Mouse (Mus musculus): Measurements from ENCODE around the gene Herc3. TPM values are rescaled to one million over a fixed set of nuclear protein-coding genes. Genes with fewer than 3 reads are reported as not detected.

Herc3 gene
- total and polyA plus RNA-seq, 3 experiments, result 1.9 to 5.7 TPM; not detected in 1

DNA sequence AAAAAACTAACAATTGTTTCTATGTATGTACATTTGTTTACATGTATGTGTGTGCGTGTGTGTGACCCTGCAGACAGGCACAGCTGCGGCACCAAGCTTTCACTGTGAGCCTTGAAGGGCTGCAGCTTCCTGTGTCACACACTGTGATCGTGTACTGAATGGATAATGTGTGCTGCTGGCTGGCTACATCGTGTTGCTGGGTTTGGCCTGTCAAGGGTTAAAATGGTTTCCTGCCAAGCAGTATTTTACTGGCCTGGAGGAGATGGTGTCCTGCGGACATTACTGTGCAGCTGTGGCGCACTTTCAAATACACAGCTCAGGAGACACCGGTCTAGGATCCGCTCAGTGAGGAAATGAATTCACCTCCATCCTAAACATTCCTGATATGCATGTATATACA is 71.9 kb downstream of the Herc3 start:
- H3K4me1 ChIP-seq (ENCODE audit: control insufficient read depth in 1 of 2, insufficient read depth in 2 of 2, low read length in 2 of 2), result no peaks in the 10 kb centered on the region
- H3K9ac ChIP-seq (ENCODE audit: control insufficient read depth, low read depth, low read length, poor library complexity, severe bottlenecking), result no peak overlapping the region
- no peak for DNase-seq (ENCODE audit: low read depth, low spot score)

DNA sequence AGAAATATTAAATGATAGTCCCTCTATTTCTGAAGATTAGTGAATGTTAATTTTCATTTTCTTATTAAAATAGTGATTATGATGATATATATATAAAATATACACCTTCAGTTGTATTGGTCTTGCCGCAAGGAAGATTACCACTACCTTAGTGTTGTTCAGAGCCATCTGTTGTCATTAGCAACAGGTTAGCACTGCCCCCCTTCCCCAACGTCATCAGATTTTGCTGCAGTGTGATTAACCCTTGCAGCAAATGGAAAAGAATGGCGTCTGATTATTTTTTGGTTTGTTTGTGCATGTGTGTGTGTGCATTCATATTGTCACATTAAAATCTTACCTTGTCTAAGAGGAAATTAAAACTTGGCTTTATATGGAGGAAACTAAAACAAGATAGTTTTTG is 73.3 kb downstream of the Herc3 start:
- H3K4me3 ChIP-seq (ENCODE audit: control insufficient read depth in 1 of 2, insufficient read depth in 1 of 2, low read depth in 2 of 2, low read length in 2 of 2), result no peak overlapping the region
- H3K36me3 ChIP-seq (ENCODE audit: control insufficient read depth in 1 of 2, insufficient read depth in 2 of 2, low read length in 2 of 2), result no peaks in the 10 kb centered on the region
- DNase-seq (ENCODE audit: low read depth, low spot score), result no peak
- H3K27ac ChIP-seq (ENCODE audit: control insufficient read depth, low read depth, low read length), result no peak overlapping the region
- H3K9me3 ChIP-seq (replicated peaks; ENCODE audit: insufficient read depth, low read length), result no peaks in the 10 kb centered on the region
- no peaks in the 10 kb centered on the region for H3K79me2 ChIP-seq (ENCODE audit: control insufficient read depth, insufficient read depth, low read length, poor library complexity)
- no peak for TF ChIP-seq NRF1 (IDR thresholded peaks at IDR 0.05; ENCODE audit: insufficient read depth, low read depth, low read length, poor library complexity, severe bottlenecking)
- TF ChIP-seq JUND (IDR thresholded peaks at IDR 0.05; ENCODE audit: low read depth, low read length), result no peak
- no peak for TF ChIP-seq EP300 (IDR thresholded peaks at IDR 0.05; ENCODE audit: low read depth in 1 of 2, low read length in 2 of 2)
- no peak for TF ChIP-seq RCOR1 (IDR thresholded peaks at IDR 0.05; ENCODE audit: low read depth, low read length)
- no peak for TF ChIP-seq RAD21 (IDR thresholded peaks at IDR 0.05; ENCODE audit: low read depth, low read length)
- TF ChIP-seq CTCF (IDR thresholded peaks at IDR 0.05 in 2 of 3, conservative IDR thresholded peaks at IDR 0.05 in 1 of 3; ENCODE audit: control insufficient read depth in 1 of 3, insufficient read depth in 1 of 3, low read depth in 2 of 3, low read length in 3 of 3, poor library complexity in 1 of 3, severe bottlenecking in 1 of 3), result no peak
- TF ChIP-seq CHD1 (IDR thresholded peaks at IDR 0.05; ENCODE audit: low read depth, low read length), result no peak
- no peak for TF ChIP-seq POLR2AphosphoS2 (IDR thresholded peaks at IDR 0.05; ENCODE audit: low read length)
- no peak for TF ChIP-seq UBTF (IDR thresholded peaks at IDR 0.05; ENCODE audit: borderline replicate concordance, insufficient read depth, low read depth, low read length)
- no peak for TF ChIP-seq TCF12 (IDR thresholded peaks at IDR 0.05; ENCODE audit: low read depth, low read length)
- no peak for TF ChIP-seq ZC3H11A (IDR thresholded peaks at IDR 0.05; ENCODE audit: low read depth, low read length)
- no peak for TF ChIP-seq CHD2 (IDR thresholded peaks at IDR 0.05; ENCODE audit: low read length)
- TF ChIP-seq ZNF384 (IDR thresholded peaks at IDR 0.05; ENCODE audit: low read depth, low read length), result no peak
- no peak for TF ChIP-seq NELFE (IDR thresholded peaks at IDR 0.05; ENCODE audit: low read depth, low read length)
- no peak for TF ChIP-seq MAZ (IDR thresholded peaks at IDR 0.05; ENCODE audit: low read depth, low read length)
- no peak for TF ChIP-seq GABPA (IDR thresholded peaks at IDR 0.05; ENCODE audit: low read depth, low read length)
- TF ChIP-seq USF2 (IDR thresholded peaks at IDR 0.05; ENCODE audit: borderline replicate concordance in 1 of 2, insufficient read depth in 1 of 2, low read depth in 1 of 2, low read length in 2 of 2), result no peak
- TF ChIP-seq MYC (IDR thresholded peaks at IDR 0.05; ENCODE audit: low read depth, low read length), result no peak
- no peak for TF ChIP-seq E2F4 (IDR thresholded peaks at IDR 0.05; ENCODE audit: borderline replicate concordance, low read depth, low read length)
- TF ChIP-seq KAT2A (conservative IDR thresholded peaks at IDR 0.05; ENCODE audit: low read depth, low read length), result no peak
- no peaks in the 10 kb centered on the region for H3K27me3 ChIP-seq (ENCODE audit: control insufficient read depth in 1 of 2, insufficient read depth in 2 of 2, low read length in 2 of 2)
- H3K4me1 ChIP-seq (ENCODE audit: control insufficient read depth in 1 of 2, insufficient read depth in 2 of 2, low read length in 2 of 2), result no peaks in the 10 kb centered on the region
- H3K9ac ChIP-seq (ENCODE audit: control insufficient read depth, low read depth, low read length, poor library complexity, severe bottlenecking), result no peak overlapping the region

More for the DNA sequence above, 71.9 kb downstream of the Herc3 start:
- no peak overlapping the region for H3K4me3 ChIP-seq (ENCODE audit: control insufficient read depth in 1 of 2, insufficient read depth in 1 of 2, low read depth in 2 of 2, low read length in 2 of 2)
- no peaks in the 10 kb centered on the region for H3K36me3 ChIP-seq (ENCODE audit: control insufficient read depth in 1 of 2, insufficient read depth in 2 of 2, low read length in 2 of 2)
- no peaks in the 10 kb centered on the region for H3K9me3 ChIP-seq (replicated peaks; ENCODE audit: insufficient read depth, low read length)
- H3K27ac ChIP-seq (ENCODE audit: control insufficient read depth, low read depth, low read length), result no peak overlapping the region
- H3K27me3 ChIP-seq (ENCODE audit: control insufficient read depth in 1 of 2, insufficient read depth in 2 of 2, low read length in 2 of 2), result no peaks in the 10 kb centered on the region
- TF ChIP-seq GATA1 (IDR thresholded peaks at IDR 0.05; ENCODE audit: low read depth, low read length) (no peak), SMC3 (IDR thresholded peaks at IDR 0.05; ENCODE audit: low read depth, low read length) (no peak), MXI1 (IDR thresholded peaks at IDR 0.05; ENCODE audit: low read depth, low read length) (no peak), POLR2AphosphoS5 (IDR thresholded peaks at IDR 0.05; ENCODE audit: borderline replicate concordance, low read depth, low read length) (no peak), USF2 (IDR thresholded peaks at IDR 0.05; ENCODE audit: borderline replicate concordance in 1 of 2, insufficient read depth in 1 of 2, low read depth in 1 of 2, low read length in 2 of 2) (no peak)
- no peaks in the 10 kb centered on the region for H3K79me2 ChIP-seq (ENCODE audit: control insufficient read depth, insufficient read depth, low read length, poor library complexity)

Measured in MEL (cell line).